Mouse (Mus musculus): ENCODE results near the gene Inca1.

Gene Inca1

GRCm38 (mm10) chr11:70701984-70702733 lies 2.2 kb upstream of the Inca1 start:
- DNase-seq (ENCODE audit: low spot score in 2 of 2), result no peak

- DNase-seq (ENCODE audit: low spot score in 2 of 2), result no peak
Measured at GRCm38 (mm10) chr11:70701221-70701955, 1.4 kb upstream of the Inca1 start.

GRCm38 (mm10) chr11:70700613-70701012 lies 658 bp upstream of the Inca1 start:
- DNase-seq (ENCODE audit: low spot score in 2 of 2), result peak; percentile 39 to 51

- DNase-seq (ENCODE audit: low spot score in 2 of 2), result no peak
Measured at GRCm38 (mm10) chr11:70699051-70699450, 904 bp downstream of the Inca1 start.

- DNase-seq (ENCODE audit: low spot score in 2 of 2), result no peak
Measured at GRCm38 (mm10) chr11:70697376-70697775, 2.6 kb downstream of the Inca1 start.

- DNase-seq (ENCODE audit: low spot score in 2 of 2), result no peak
Measured at GRCm38 (mm10) chr11:70693504-70693903, 6.5 kb downstream of the Inca1 start.

- no peak for DNase-seq (ENCODE audit: low spot score in 2 of 2)
Measured at GRCm38 (mm10) chr11:70689578-70689977, 10.4 kb downstream of the Inca1 start.

GRCm38 (mm10) chr11:70688372-70688771 lies 11.6 kb downstream of the Inca1 start:
- DNase-seq (ENCODE audit: low spot score in 2 of 2), result no peak

- DNase-seq (ENCODE audit: low spot score in 2 of 2), result peak; percentile 63 to 78
Measured at GRCm38 (mm10) chr11:70687601-70688199, 12.3 kb downstream of the Inca1 start, which contains the start of gene Camta2. Gene Camta2 (minus strand): TSS chr11:70688105.

- DNase-seq (ENCODE audit: low spot score in 2 of 2), result no peak
Measured at GRCm38 (mm10) chr11:70686901-70687566, 12.9 kb downstream of the Inca1 start.

- no peak for DNase-seq (ENCODE audit: low spot score in 2 of 2)
Measured at GRCm38 (mm10) chr11:70683640-70684039, 16.3 kb downstream of the Inca1 start.

- no peak for DNase-seq (ENCODE audit: low spot score in 2 of 2)
Measured at GRCm38 (mm10) chr11:70681897-70682581, 17.9 kb downstream of the Inca1 start.

- no peak for DNase-seq (ENCODE audit: low spot score in 2 of 2)
Measured at GRCm38 (mm10) chr11:70681170-70681569, 18.8 kb downstream of the Inca1 start.

- peak in 1 of 2 experiments; percentile 40 for DNase-seq (ENCODE audit: low spot score in 2 of 2)
Measured at GRCm38 (mm10) chr11:70679894-70680293, 20.1 kb downstream of the Inca1 start.

GRCm38 (mm10) chr11:70679361-70679760 lies 20.6 kb downstream of the Inca1 start:
- no peak for DNase-seq (ENCODE audit: low spot score in 2 of 2)

- DNase-seq (ENCODE audit: low spot score in 2 of 2), result no peak
Measured at GRCm38 (mm10) chr11:70678576-70678975, 21.4 kb downstream of the Inca1 start.

- DNase-seq (ENCODE audit: low spot score in 2 of 2), result no peak
Measured at GRCm38 (mm10) chr11:70678092-70678491, 21.9 kb downstream of the Inca1 start.

- no peak for DNase-seq (ENCODE audit: low spot score in 2 of 2)
Measured at GRCm38 (mm10) chr11:70674501-70674900, 25.5 kb downstream of the Inca1 start.

GRCm38 (mm10) chr11:70674014-70674413 lies 25.9 kb downstream of the Inca1 start:
- no peak for DNase-seq (ENCODE audit: low spot score in 2 of 2)

- DNase-seq (ENCODE audit: low spot score in 2 of 2), result no peak
Measured at GRCm38 (mm10) chr11:70671333-70672047, 28.5 kb downstream of the Inca1 start.

GRCm38 (mm10) chr11:70670483-70670882 lies 29.5 kb downstream of the Inca1 start:
- no peak for DNase-seq (ENCODE audit: low spot score in 2 of 2)
